Mouse (Mus musculus): ENCODE results near the gene Fsd1.

- TF ChIP-seq POLR2A (IDR thresholded peaks at IDR 0.05; ENCODE audit: borderline replicate concordance, insufficient read depth, low read length) (no peak), CTCF (IDR thresholded peaks at IDR 0.05; ENCODE audit: borderline replicate concordance, insufficient read depth, low read depth, low read length) (no peak)
These were observed 38.6 kb downstream of the Fsd1 start for GRCm38 (mm10) chr17:56024931-56025330.
